Mouse (Mus musculus): Measurements from ENCODE around the gene Kmt2b. TPM values are rescaled to one million over a fixed set of nuclear protein-coding genes. Genes with fewer than 3 reads are reported as not detected.
A peak's percentile ranks its signal among the peaks of the same experiment; 100 is the strongest.

The Kmt2b gene
- polyA plus RNA-seq, 1 experiment from 2014 or later = 13.6 TPM

DNA sequence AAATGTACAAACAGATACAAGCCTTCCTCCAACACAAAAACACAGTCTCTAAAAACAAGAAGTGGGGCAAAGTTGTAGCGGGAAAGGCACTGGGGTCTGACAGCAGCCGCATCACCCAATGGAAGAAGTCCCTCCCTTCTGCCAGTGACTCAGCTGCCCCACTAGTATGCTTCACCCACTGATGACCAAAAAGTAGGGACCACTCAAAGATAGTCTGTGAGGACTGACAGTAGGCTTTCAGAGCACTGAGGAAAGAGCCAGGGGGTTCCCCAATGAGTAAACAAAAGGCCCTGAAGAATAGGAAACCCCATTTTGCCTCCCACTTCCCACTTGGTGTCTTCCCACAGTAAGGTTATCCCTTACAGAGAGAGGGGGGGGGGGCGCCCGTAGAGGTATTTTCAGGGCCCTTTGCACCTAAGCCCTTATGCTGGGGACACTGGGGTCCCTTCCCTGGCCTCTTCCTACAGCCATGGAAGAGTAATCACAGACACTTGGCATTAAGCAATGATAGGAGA, 6.0 kb upstream of the Kmt2b start:
- Histone ChIP-seq H3K36me3 (ENCODE audit: control insufficient read depth, insufficient read depth, low read length) (no peaks in the 10 kb centered on the region), H3K4me1 (ENCODE audit: control insufficient read depth, insufficient read depth, low read length) (peaks cover 3% of the 10 kb centered on the region; the same call in 1 of the 2 replicates), H3K27me3 (ENCODE audit: control insufficient read depth, insufficient read depth, low read length) (no peaks in the 10 kb centered on the region), H3K27ac (ENCODE audit: low read depth, low read length) (no peak overlapping the region), H3K9me3 (ENCODE audit: control insufficient read depth, low read length) (no peaks in the 10 kb centered on the region), H3K4me3 (ENCODE audit: low read length) (no peak overlapping the region), H3K4me2 (replicated peaks; ENCODE audit: low read depth, low read length) (no peak overlapping the region), H3K9ac (ENCODE audit: low read depth, low read length) (no peak overlapping the region)
- no peak for ATAC-seq (ENCODE audit: low FRiP score, low TSS enrichment)
- 59% methylated on average over 4 of the region's 4 CpGs for WGBS

GRCm38 (mm10) chr7:30593579-30594509, 5.3 kb upstream of the Kmt2b start:
- WGBS = 76% methylated on average over 10 of the region's 10 CpGs

DNA sequence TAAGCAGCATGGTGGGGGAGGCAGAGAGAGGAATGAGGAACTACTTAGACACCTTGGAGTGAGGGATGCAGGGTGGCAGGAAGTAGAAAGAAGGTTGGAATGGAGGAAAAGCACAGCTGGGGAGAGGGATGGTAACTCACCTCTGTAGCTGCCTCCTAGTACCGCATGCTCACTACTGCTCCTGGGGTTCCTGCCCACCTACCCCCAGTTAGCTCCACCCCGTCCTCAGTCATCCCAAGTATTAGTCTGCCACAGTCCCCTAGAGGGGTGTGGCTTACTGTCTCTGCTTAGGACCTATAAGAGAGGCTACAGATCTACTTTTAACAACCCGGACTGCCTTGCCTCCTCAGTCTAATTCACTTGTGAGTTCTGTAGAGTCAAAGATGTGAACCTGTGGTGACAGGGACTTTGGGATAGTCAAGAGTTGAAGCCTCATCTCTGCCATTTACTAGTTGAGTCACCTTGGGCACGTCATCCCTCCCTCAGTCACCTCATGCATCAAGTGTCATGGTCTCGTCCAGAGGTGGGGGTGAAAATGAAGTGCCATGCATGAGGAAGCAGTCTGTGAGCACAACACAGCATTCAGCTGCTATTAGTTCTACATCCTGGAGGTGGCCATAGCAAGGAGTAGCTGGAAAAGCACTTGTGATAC, 4.4 kb upstream of the Kmt2b start:
- H3K27me3 ChIP-seq (ENCODE audit: control insufficient read depth, insufficient read depth, low read length) = no peaks in the 10 kb centered on the region
- no peak overlapping the region for H3K9ac ChIP-seq (ENCODE audit: low read depth, low read length)
- H3K27ac ChIP-seq (ENCODE audit: low read depth, low read length) = no peak overlapping the region
- peaks cover 3% of the 10 kb centered on the region; the same call in 1 of the 2 replicates for H3K4me1 ChIP-seq (ENCODE audit: control insufficient read depth, insufficient read depth, low read length)
- no peak overlapping the region for H3K4me3 ChIP-seq (ENCODE audit: low read length)
- WGBS = 40% methylated on average over 5 of the region's 5 CpGs
- H3K4me2 ChIP-seq (replicated peaks; ENCODE audit: low read depth, low read length) = no peak overlapping the region
- ATAC-seq (ENCODE audit: low FRiP score, low TSS enrichment) = no peak
- no peaks in the 10 kb centered on the region for H3K36me3 ChIP-seq (ENCODE audit: control insufficient read depth, insufficient read depth, low read length)
- no peaks in the 10 kb centered on the region for H3K9me3 ChIP-seq (ENCODE audit: control insufficient read depth, low read length)

More at GRCm38 (mm10) chr7:30593579-30594509, 5.3 kb upstream of the Kmt2b start:
- Histone ChIP-seq H3K36me3 (ENCODE audit: control insufficient read depth, insufficient read depth, low read length) (no peaks in the 10 kb centered on the region), H3K27me3 (ENCODE audit: control insufficient read depth, insufficient read depth, low read length) (no peaks in the 10 kb centered on the region), H3K27ac (ENCODE audit: low read depth, low read length) (no peak overlapping the region), H3K9ac (ENCODE audit: low read depth, low read length) (no peak overlapping the region), H3K9me3 (ENCODE audit: control insufficient read depth, low read length) (no peaks in the 10 kb centered on the region), H3K4me3 (ENCODE audit: low read length) (no peak overlapping the region), H3K4me2 (replicated peaks; ENCODE audit: low read depth, low read length) (no peak overlapping the region), H3K4me1 (ENCODE audit: control insufficient read depth, insufficient read depth, low read length) (peaks cover 3% of the 10 kb centered on the region; the same call in 1 of the 2 replicates)
- ATAC-seq (ENCODE audit: low FRiP score, low TSS enrichment) = no peak

DNA sequence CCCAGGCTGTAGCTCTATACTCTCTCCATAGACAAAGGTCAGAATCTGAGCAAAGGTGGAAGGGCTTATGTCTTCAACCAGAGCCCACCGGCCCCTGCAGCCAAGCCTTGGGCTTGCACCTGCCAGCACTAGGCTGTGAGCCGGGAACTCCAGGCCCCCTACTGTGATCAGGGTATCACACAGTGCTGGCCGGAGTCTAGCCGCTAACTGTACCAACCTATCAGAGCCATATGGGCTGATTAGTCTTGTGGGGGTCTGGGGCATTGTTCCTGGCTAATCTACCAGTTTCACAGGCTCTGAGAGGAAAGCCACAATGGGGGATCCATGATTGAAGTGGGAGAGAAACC, 3.1 kb upstream of the Kmt2b start:
- no peak overlapping the region for H3K27ac ChIP-seq (ENCODE audit: low read depth, low read length)
- H3K9ac ChIP-seq (ENCODE audit: low read depth, low read length) = no peak overlapping the region
- no peak for ATAC-seq (ENCODE audit: low FRiP score, low TSS enrichment)
- H3K9me3 ChIP-seq (ENCODE audit: control insufficient read depth, low read length) = no peaks in the 10 kb centered on the region
- H3K4me2 ChIP-seq (replicated peaks; ENCODE audit: low read depth, low read length) = no peak overlapping the region
- H3K36me3 ChIP-seq (ENCODE audit: control insufficient read depth, insufficient read depth, low read length) = peaks cover 4% of the 10 kb centered on the region; the same call in 1 of the 2 replicates
- 63% methylated on average over 4 of the region's 4 CpGs for WGBS
- no peak overlapping the region for H3K4me3 ChIP-seq (ENCODE audit: low read length)
- H3K4me1 ChIP-seq (ENCODE audit: control insufficient read depth, insufficient read depth, low read length) = peaks cover 11% of the 10 kb centered on the region
- H3K27me3 ChIP-seq (ENCODE audit: control insufficient read depth, insufficient read depth, low read length) = no peaks in the 10 kb centered on the region

DNA sequence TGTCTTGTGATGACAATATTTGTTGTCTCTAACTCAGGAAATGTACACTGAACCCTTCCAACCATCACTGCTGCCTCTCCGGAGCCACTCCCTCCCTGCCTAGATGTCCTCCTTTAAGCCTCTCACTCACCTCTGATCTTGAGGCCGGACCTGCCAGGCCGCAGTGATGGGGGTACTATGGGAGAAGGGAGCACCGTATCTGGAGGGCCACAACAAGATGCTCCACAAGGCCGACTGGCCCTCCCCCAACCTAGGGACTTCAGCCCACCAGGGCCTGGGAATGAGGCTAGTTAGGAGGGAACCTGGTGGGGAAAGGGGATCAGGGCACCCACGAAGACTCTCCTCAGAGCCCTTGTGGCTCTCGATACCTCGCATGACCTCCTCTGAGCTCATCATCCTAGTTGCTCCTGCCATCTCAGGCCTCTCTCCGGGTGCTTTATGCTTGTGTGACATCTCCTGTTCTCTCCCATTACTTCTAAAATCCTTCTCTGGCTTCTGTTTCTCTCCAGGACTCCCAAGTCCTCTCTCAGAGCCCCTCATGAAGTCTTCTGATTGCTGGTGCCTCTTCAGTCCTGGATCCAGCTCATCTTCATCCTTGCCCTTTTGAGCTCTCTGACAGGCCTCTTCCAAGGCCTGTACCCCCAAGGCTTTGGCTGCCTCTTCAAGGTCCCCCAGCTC, 2.5 kb upstream of the Kmt2b start:
- Histone ChIP-seq H3K36me3 (ENCODE audit: control insufficient read depth, insufficient read depth, low read length) (peaks cover 10% of the 10 kb centered on the region; the same call in 1 of the 2 replicates), H3K27me3 (ENCODE audit: control insufficient read depth, insufficient read depth, low read length) (no peaks in the 10 kb centered on the region), H3K27ac (ENCODE audit: low read depth, low read length) (no peak overlapping the region), H3K4me1 (ENCODE audit: control insufficient read depth, insufficient read depth, low read length) (peaks cover 11% of the 10 kb centered on the region), H3K4me2 (replicated peaks; ENCODE audit: low read depth, low read length) (no peak overlapping the region), H3K9ac (ENCODE audit: low read depth, low read length) (no peak overlapping the region), H3K9me3 (ENCODE audit: control insufficient read depth, low read length) (no peaks in the 10 kb centered on the region), H3K4me3 (ENCODE audit: low read length) (no peak overlapping the region)
- ATAC-seq (ENCODE audit: low FRiP score, low TSS enrichment) = no peak
- WGBS = 91% methylated on average over 9 of the region's 9 CpGs

GRCm38 (mm10) chr7:30589435-30590301, 1.1 kb upstream of the Kmt2b start:
- peak; percentile 68 for ATAC-seq (ENCODE audit: low FRiP score, low TSS enrichment)
- H3K27ac ChIP-seq (ENCODE audit: low read depth, low read length) = peak overlapping the region; percentile 89
- WGBS = 22% methylated on average over 40 of the region's 40 CpGs

DNA sequence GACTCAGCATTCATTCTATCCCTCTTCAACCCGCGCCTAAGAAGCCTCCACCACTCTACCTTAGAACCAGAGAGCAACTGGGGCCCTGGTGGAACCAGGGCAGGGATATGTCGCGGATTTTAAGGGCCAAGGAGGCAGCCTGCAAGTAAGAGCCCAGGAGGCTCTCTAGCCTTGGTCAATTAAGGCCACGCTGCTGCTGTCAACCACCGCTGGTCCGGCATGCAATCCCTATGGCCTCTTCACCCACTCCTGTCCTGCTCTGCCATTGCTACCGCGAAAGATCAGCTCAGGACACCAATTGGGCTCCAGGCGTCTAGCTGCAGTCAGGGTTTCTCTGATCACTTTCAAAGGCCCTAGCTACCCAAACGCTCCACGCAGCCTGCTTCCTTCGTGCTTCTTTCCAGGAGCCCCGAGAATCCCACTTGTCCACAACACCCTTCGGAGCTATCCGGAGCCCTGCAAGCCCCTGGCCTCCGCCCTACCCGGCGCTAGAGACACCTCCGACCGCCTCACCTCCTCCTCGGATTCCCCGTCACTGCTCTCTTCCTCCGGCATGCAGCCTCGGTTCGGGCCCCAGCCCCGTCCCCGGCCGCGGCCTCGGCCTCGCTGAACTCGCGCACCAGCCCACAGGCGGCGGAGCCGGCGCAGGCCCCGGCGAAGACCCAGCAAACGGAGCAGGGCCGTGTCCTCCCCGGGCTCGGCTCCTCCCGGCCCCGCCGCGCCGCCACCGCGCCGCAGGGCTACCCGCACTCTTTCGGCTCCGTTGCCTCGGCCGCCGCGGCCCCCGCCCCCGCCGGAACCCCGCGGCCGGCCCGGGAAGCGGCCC, 471 bp downstream of the Kmt2b start:
- Histone ChIP-seq H3K4me3 (ENCODE audit: low read length) (peak overlapping the region; percentile 96), H3K4me2 (replicated peaks; ENCODE audit: low read depth, low read length) (peak overlapping the region; percentile 74), H3K27me3 (ENCODE audit: control insufficient read depth, insufficient read depth, low read length) (no peaks in the 10 kb centered on the region), H3K36me3 (ENCODE audit: control insufficient read depth, insufficient read depth, low read length) (peaks cover 39% of the 10 kb centered on the region), H3K27ac (ENCODE audit: low read depth, low read length) (peak overlapping the region; percentile 89), H3K9me3 (ENCODE audit: control insufficient read depth, low read length) (no peaks in the 10 kb centered on the region), H3K4me1 (ENCODE audit: control insufficient read depth, insufficient read depth, low read length) (peaks cover 11% of the 10 kb centered on the region), H3K9ac (ENCODE audit: low read depth, low read length) (peak overlapping the region; percentile 95)
- ATAC-seq (ENCODE audit: low FRiP score, low TSS enrichment) = peak; percentile 38
- WGBS = under 1% methylated on average over 66 of the region's 67 CpGs

More at GRCm38 (mm10) chr7:30589435-30590301, 1.1 kb upstream of the Kmt2b start:
- H3K9me3 ChIP-seq (ENCODE audit: control insufficient read depth, low read length) = no peaks in the 10 kb centered on the region
- peaks cover 23% of the 10 kb centered on the region for H3K36me3 ChIP-seq (ENCODE audit: control insufficient read depth, insufficient read depth, low read length)
- peaks cover 11% of the 10 kb centered on the region for H3K4me1 ChIP-seq (ENCODE audit: control insufficient read depth, insufficient read depth, low read length)
- H3K4me3 ChIP-seq (ENCODE audit: low read length) = peak overlapping the region; percentile 96
- peak overlapping the region; percentile 95 for H3K9ac ChIP-seq (ENCODE audit: low read depth, low read length)
- H3K27me3 ChIP-seq (ENCODE audit: control insufficient read depth, insufficient read depth, low read length) = no peaks in the 10 kb centered on the region
- H3K4me2 ChIP-seq (replicated peaks; ENCODE audit: low read depth, low read length) = peak overlapping the region; percentile 66
